Mouse (Mus musculus) liver (tissue): ENCODE measurements around the gene Scarf1.
"Not testable (repeated sequence)": the region's sequence is repeated elsewhere in the genome, so short reads cannot be mapped to it uniquely, and the experiment has no call there.

Experiments
- DNase-seq: peaks from one replicate; pipeline ENCODE4 v3.0.0-alpha.2; 2020; ENCODE audit warnings: mixed read lengths

The Scarf1 gene

GRCm38 (mm10) chr11:75538184-75538969 lies 25.0 kb downstream of the Scarf1 start:
- no peak for DNase-seq

- no peak for DNase-seq
These were observed 25.6 kb downstream of the Scarf1 start for GRCm38 (mm10) chr11:75538970-75539299.

- no peak for DNase-seq
These were observed 26.9 kb downstream of the Scarf1 start for GRCm38 (mm10) chr11:75540209-75540608.

- peak; percentile 38 for DNase-seq
These were observed 27.6 kb downstream of the Scarf1 start for GRCm38 (mm10) chr11:75540710-75541581.

- no peak for DNase-seq
These were observed 31.4 kb downstream of the Scarf1 start for GRCm38 (mm10) chr11:75544713-75545112.

- peak; percentile 46 for DNase-seq
These were observed 32.7 kb downstream of the Scarf1 start for GRCm38 (mm10) chr11:75546057-75546456.

GRCm38 (mm10) chr11:75549658-75550111 lies 36.3 kb downstream of the Scarf1 start:
- DNase-seq: no peak

GRCm38 (mm10) chr11:75550200-75550946 lies 37.0 kb downstream of the Scarf1 start:
- no peak for DNase-seq

- DNase-seq: no peak
These were observed 38.0 kb downstream of the Scarf1 start for GRCm38 (mm10) chr11:75551321-75551720.

- DNase-seq: no peak
These were observed 38.7 kb downstream of the Scarf1 start for GRCm38 (mm10) chr11:75551961-75552441.

- DNase-seq: no peak
These were observed 39.7 kb downstream of the Scarf1 start for GRCm38 (mm10) chr11:75552906-75553482.

GRCm38 (mm10) chr11:75556006-75556405 lies 42.7 kb downstream of the Scarf1 start:
- not testable (repeated sequence) for DNase-seq

- DNase-seq: no peak
These were observed 43.8 kb downstream of the Scarf1 start for GRCm38 (mm10) chr11:75557142-75557541.

- DNase-seq: no peak
These were observed 44.8 kb downstream of the Scarf1 start for GRCm38 (mm10) chr11:75558101-75558500.

GRCm38 (mm10) chr11:75559870-75560504 lies 46.6 kb downstream of the Scarf1 start:
- no peak for DNase-seq

GRCm38 (mm10) chr11:75560530-75561409 lies 47.4 kb downstream of the Scarf1 start:
- no peak for DNase-seq

GRCm38 (mm10) chr11:75561410-75561791 lies 48.1 kb downstream of the Scarf1 start:
- no peak for DNase-seq

GRCm38 (mm10) chr11:75562840-75563239 lies 49.5 kb downstream of the Scarf1 start:
- no peak for DNase-seq

- DNase-seq: no peak
These were observed 50.7 kb downstream of the Scarf1 start for GRCm38 (mm10) chr11:75563851-75564548.

GRCm38 (mm10) chr11:75565849-75566248 lies 52.5 kb downstream of the Scarf1 start:
- DNase-seq: no peak
